Mouse (Mus musculus) layer of hippocampus, adult 6 months (tissue): ENCODE results near the gene Abcb1b. TPM values are rescaled to one million over a fixed set of nuclear protein-coding genes. Genes with fewer than 3 reads are reported as not detected.

ENCODE experiments used
- long read RNA-seq, 2 experiments: library from polyadenylated mRNA; unstranded; transcript quantifications; one replicate each; pipeline ENCODE4 v2.0.0; 2019 to 2020
- polyA plus RNA-seq: library from polyadenylated mRNA; unstranded; fragments of <200 nt; fragmentation: Nextera tagmentation; gene quantifications from 2 replicates; pipeline ENCODE4 v1.2.3, GENCODE M21; 2021

Abcb1b gene
- polyA plus RNA-seq, result 4.1 and 5.3 TPM in 2 replicates
- long read RNA-seq, experiment 1, partial matches to known transcripts, result 4 of 6 reads
- long read RNA-seq, experiment 1, other reads (novel, unspliced or antisense), result 2 of 6 reads
- long read RNA-seq, experiment 2, full-length matches to known transcripts, result 6 of 25 reads
- long read RNA-seq, experiment 2, partial matches to known transcripts, result 12 of 25 reads
- long read RNA-seq, experiment 2, other reads (novel, unspliced or antisense), result 7 of 25 reads

GRCm38 (mm10) chr5:8797987-8798751 is at the start of gene Abcb1b:
Gene Abcb1b (plus strand): TSS chr5:8798147.

GRCm38 (mm10) chr5:8893300-8894103 is 95.6 kb downstream of the Abcb1b start, which contains the start of gene Abcb4:
Gene Abcb4 (plus strand): TSS chr5:8893717.

Other genes with a start within 250 kb of the Abcb1b start
- 7.1 and 8.2 TPM in 2 replicates for gene Rundc3b, start 175.2 kb upstream of the Abcb1b start, polyA plus RNA-seq
- gene Abcb1a, start 138.1 kb upstream of the Abcb1b start, polyA plus RNA-seq, result 2.1 and 2.9 TPM in 2 replicates
- gene Abcb4, start 95.6 kb downstream of the Abcb1b start, polyA plus RNA-seq, result 0.73 and 1.1 TPM in 2 replicates
- 15.5 and 20.1 TPM in 2 replicates for gene Crot, start 199.2 kb downstream of the Abcb1b start, polyA plus RNA-seq